In genomic region chr11:79590664-79591590, GRCm38 (mm10) we compare ENCODE assay signal across 7 mouse cellular contexts. TPM values are rescaled to one million over a fixed set of nuclear protein-coding genes. Genes with fewer than 3 reads are reported as not detected.
DNase-seq lines count a peak whose midpoint lies in the region; ATAC-seq and TF ChIP-seq lines count a peak whose summit lies in the region.

Gene Rab11fip4, plus strand, starts transcription at chr11:79591212.

- H3K4me1 ChIP-seq in neural tube, embryonic 12.5 days: peaks cover 33% of the 10 kb centered on the region

- ATAC-seq in CD4-positive, CD25-positive, alpha-beta regulatory T cell, adult 4 months: peak; percentile 56
- peak; percentile 21 for ATAC-seq in granulocyte monocyte progenitor cell, adult 5-6 weeks (replicated peaks; ENCODE audit: poor library complexity, severe bottlenecking)
- ATAC-seq in neural tube, embryonic 12.5 days (ENCODE audit: low FRiP score, low read depth): peak; percentile 65
- ATAC-seq in megakaryocyte-erythroid progenitor cell, adult 5-6 weeks (replicated peaks; ENCODE audit: low FRiP score, low TSS enrichment, poor library complexity, severe bottlenecking): no peak

- TF ChIP-seq CTCF in C2C12 (IDR thresholded peaks at IDR 0.05; ENCODE audit: control insufficient read depth, insufficient read depth, insufficient read length): no peak

- H3K27me3 ChIP-seq in C2C12 (ENCODE audit: control insufficient read depth, insufficient read depth, insufficient read length): peaks cover 51% of the 10 kb centered on the region
- peaks cover 29% of the 10 kb centered on the region for H3K27me3 ChIP-seq in neural tube, embryonic 12.5 days (replicated peaks)

- no peaks in the 10 kb centered on the region for H3K79me2 ChIP-seq in C2C12 (ENCODE audit: control insufficient read depth, insufficient read depth)

- no peaks in the 10 kb centered on the region for H3K79me3 ChIP-seq in C2C12 (ENCODE audit: low read depth)

- H3K9me3 ChIP-seq in neural tube, embryonic 12.5 days: no peaks in the 10 kb centered on the region

- intact Hi-C loops in left cerebral cortex, postnatal 14 days (cut with DNase I): no loop called here

- H3K27ac ChIP-seq in neural tube, embryonic 12.5 days: peak within 1 kb of the TSS; percentile 62; the same call in 1 of the 2 replicates

- H3K9ac ChIP-seq in neural tube, embryonic 12.5 days: peak within 1 kb of the TSS; percentile 86

- WGBS in neural tube, embryonic 12.5 days: 1% methylated on average over 79 of the region's 98 CpGs

- H3ac ChIP-seq in C2C12 (ENCODE audit: control insufficient read depth, insufficient read length, low read depth): peak within 1 kb of the TSS; percentile 24

- H3K4me2 ChIP-seq in neural tube, embryonic 12.5 days (replicated peaks): peak within 1 kb of the TSS; percentile 90

- H3K36me3 ChIP-seq in C2C12 (ENCODE audit: control insufficient read depth, insufficient read depth): no peaks in the 10 kb centered on the region
- no peaks in the 10 kb centered on the region for H3K36me3 ChIP-seq in neural tube, embryonic 12.5 days

- H3K4me3 ChIP-seq in C2C12 (ENCODE audit: insufficient read depth, poor library complexity, severe bottlenecking): no peak within 1 kb of the TSS
- H3K4me3 ChIP-seq in neural tube, embryonic 12.5 days: peak within 1 kb of the TSS; percentile 73

- DNase-seq in cerebellum, postnatal 14 days: peak; percentile 74 to 79
- peak; percentile 59 to 63 for DNase-seq in left cerebral cortex, postnatal 14 days (ENCODE audit: low spot score in 2 of 2)

TF ChIP-seq in C2C12, 6 proteins besides CTCF, POLR2A, EP300 and RAD21:
- TF ChIP-seq USF1 (IDR thresholded peaks at IDR 0.05; ENCODE audit: low read depth) (no peak), MYOG (IDR thresholded peaks at IDR 0.05; ENCODE audit: control insufficient read depth, extremely low read depth, insufficient read length) (no peak), CEBPB (IDR thresholded peaks at IDR 0.05; ENCODE audit: low read depth) (no peak), FOSL1 (IDR thresholded peaks at IDR 0.05; ENCODE audit: insufficient read depth, low read length, poor library complexity, severe bottlenecking) (no peak), MYOD1 (IDR thresholded peaks at IDR 0.05; ENCODE audit: control insufficient read depth, insufficient read length, low read depth) (no peak), MAX (IDR thresholded peaks at IDR 0.05) (no peak)

RNA-seq across cellular contexts. Expression of gene Rab11fip4, which starts in this region (rescaled TPM):
- polyA plus RNA-seq in C2C12 (2012; fragmentation: generic; extraction: Trizol): 0.11 TPM
- polyA plus RNA-seq in CD4-positive, CD25-positive, alpha-beta regulatory T cell, adult 4 months (2017; shearing (Covaris generic)): 10 to 100 TPM in 1 of 2 experiments, 1 to 10 TPM in 1; 8.3 to 13.0 TPM
- total RNA-seq in granulocyte monocyte progenitor cell, adult 5-6 weeks (2014; fragmentation: Nextera tagmentation): 1.9 and 2.6 TPM in 2 replicates
- total RNA-seq in granulocyte monocyte progenitor cell, adult 5-6 weeks (2017): 1.9 and 4.7 TPM in 2 replicates
- total RNA-seq in left cerebral cortex, postnatal 14 days (2021): 100 to 1,000 TPM; 200 to 210 TPM
- polyA plus RNA-seq in neural tube, embryonic 12.5 days (2016; fragmentation: Nextera tagmentation; extraction: Ambion mirVana): 22.8 and 22.9 TPM in 2 replicates
- 0.17 and 0.35 TPM in 2 replicates for total RNA-seq in megakaryocyte-erythroid progenitor cell, adult 5-6 weeks (2014; fragmentation: Nextera tagmentation)
- 0.65 and 1.1 TPM in 2 replicates for total RNA-seq in megakaryocyte-erythroid progenitor cell, adult 5-6 weeks (2017)

Comparison
In these comparisons a context has a peak if more than half of its experiments do, and no peak if none do; other contexts are left out.
1. RNA of gene Rab11fip4 (total RNA-seq): 200 to 210 TPM in left cerebral cortex, postnatal 14 days; 1.9 to 4.7 TPM in granulocyte monocyte progenitor cell, adult 5-6 weeks and 0.17 to 1.1 TPM in megakaryocyte-erythroid progenitor cell, adult 5-6 weeks; every median in the first group is over 10 times any median in the second.